Mouse (Mus musculus) layer of hippocampus, adult 8-10 months (tissue): ENCODE results near the gene Impg1. TPM values are rescaled to one million over a fixed set of nuclear protein-coding genes. Genes with fewer than 3 reads are reported as not detected.

ENCODE experiments used
- DNase-seq, 2 experiments: peaks; one replicate each; pipeline ENCODE4 v3.0.0; 2022; ENCODE audit warnings: low spot score in 2 of 2
- total RNA-seq, 4 experiments: library from RNA; stranded (reverse); gene quantifications; 2 replicates each; pipeline ENCODE4 v1.2.4; 2022

Impg1 gene
- total RNA-seq, 4 experiments from 2014 or later: not detected

- DNase-seq: no peak
Observed at GRCm38 (mm10) chr9:80284539-80285174, 180.6 kb downstream of the Impg1 start.

GRCm38 (mm10) chr9:80282426-80282825 lies 182.9 kb downstream of the Impg1 start:
- DNase-seq: no peak

- DNase-seq: no peak
Observed at GRCm38 (mm10) chr9:80280724-80281123, 184.6 kb downstream of the Impg1 start.

- no peak for DNase-seq
Observed at GRCm38 (mm10) chr9:80277770-80278169, 187.5 kb downstream of the Impg1 start.

GRCm38 (mm10) chr9:80277157-80277556 lies 188.1 kb downstream of the Impg1 start:
- no peak for DNase-seq

GRCm38 (mm10) chr9:80275772-80276134 lies 189.5 kb downstream of the Impg1 start:
- DNase-seq: no peak

- DNase-seq: no peak
Observed at GRCm38 (mm10) chr9:80275053-80275771, 190.1 kb downstream of the Impg1 start.

GRCm38 (mm10) chr9:80272951-80273350 lies 192.3 kb downstream of the Impg1 start:
- DNase-seq: no peak

GRCm38 (mm10) chr9:80269596-80269995 lies 195.7 kb downstream of the Impg1 start:
- no peak for DNase-seq

- no peak for DNase-seq
Observed at GRCm38 (mm10) chr9:80266507-80266906, 198.8 kb downstream of the Impg1 start.

GRCm38 (mm10) chr9:80266086-80266485 lies 199.2 kb downstream of the Impg1 start:
- DNase-seq: no peak
